Mouse (Mus musculus): Measurements from ENCODE around the gene Gm34653.

- no peak for TF ChIP-seq CTCF (conservative IDR thresholded peaks at IDR 0.05; ENCODE audit: low read length)
- TF ChIP-seq POU5F1 (IDR thresholded peaks at IDR 0.05; ENCODE audit: borderline replicate concordance, low read length) = no peak
- no peak for TF ChIP-seq NANOG (IDR thresholded peaks at IDR 0.05; ENCODE audit: borderline replicate concordance, low read length)
Measured at GRCm38 (mm10) chr2:34805364-34805950, 27.4 kb upstream of the Gm34653 start.
